Mouse (Mus musculus) right cerebral cortex, adult 18-20 months (tissue): Measurements from ENCODE around the gene Atl1.

ENCODE experiments used
- DNase-seq: peaks from one replicate; pipeline ENCODE4 v3.0.0; 2022; ENCODE audit warnings: mixed read lengths

Atl1 gene

GRCm38 (mm10) chr12:69885170-69885923 is 7.1 kb upstream of the Atl1 start:
- no peak for DNase-seq

- no peak for DNase-seq
Observed at GRCm38 (mm10) chr12:69887776-69888175, 4.6 kb upstream of the Atl1 start.

- no peak for DNase-seq
Observed at GRCm38 (mm10) chr12:69888345-69888744, 4.1 kb upstream of the Atl1 start.

- no peak for DNase-seq
Observed at GRCm38 (mm10) chr12:69890051-69890450, 2.4 kb upstream of the Atl1 start.

- DNase-seq: no peak
Observed at GRCm38 (mm10) chr12:69890476-69890875, 1.9 kb upstream of the Atl1 start.

GRCm38 (mm10) chr12:69891721-69892120 is 693 bp upstream of the Atl1 start:
- DNase-seq: no peak

- no peak for DNase-seq
Observed at GRCm38 (mm10) chr12:69893927-69894326, 1.5 kb downstream of the Atl1 start.

- DNase-seq: no peak
Observed at GRCm38 (mm10) chr12:69895046-69895445, 2.6 kb downstream of the Atl1 start.

- no peak for DNase-seq
Observed at GRCm38 (mm10) chr12:69898119-69898518, 5.7 kb downstream of the Atl1 start.

- no peak for DNase-seq
Observed at GRCm38 (mm10) chr12:69904991-69905390, 12.6 kb downstream of the Atl1 start.

GRCm38 (mm10) chr12:69907667-69908510 is 15.5 kb downstream of the Atl1 start:
- DNase-seq: peak; percentile 86

- DNase-seq: peak; percentile 94
Observed at GRCm38 (mm10) chr12:69908511-69908900, 16.1 kb downstream of the Atl1 start.

- DNase-seq: no peak
Observed at GRCm38 (mm10) chr12:69911906-69912305, 19.5 kb downstream of the Atl1 start.

GRCm38 (mm10) chr12:69912737-69913136 is 20.3 kb downstream of the Atl1 start:
- no peak for DNase-seq

- no peak for DNase-seq
Observed at GRCm38 (mm10) chr12:69917870-69918269, 25.5 kb downstream of the Atl1 start.

GRCm38 (mm10) chr12:69922099-69922498 is 29.7 kb downstream of the Atl1 start:
- DNase-seq: no peak

- DNase-seq: no peak
Observed at GRCm38 (mm10) chr12:69923128-69923527, 30.7 kb downstream of the Atl1 start.

GRCm38 (mm10) chr12:69923603-69924002 is 31.2 kb downstream of the Atl1 start:
- no peak for DNase-seq

GRCm38 (mm10) chr12:69924012-69924411 is 31.6 kb downstream of the Atl1 start:
- DNase-seq: no peak

- no peak for DNase-seq
Observed at GRCm38 (mm10) chr12:69926716-69927115, 34.3 kb downstream of the Atl1 start.

GRCm38 (mm10) chr12:69937731-69938130 is 45.3 kb downstream of the Atl1 start:
- DNase-seq: no peak

GRCm38 (mm10) chr12:69939291-69939690 is 46.9 kb downstream of the Atl1 start:
- no peak for DNase-seq

GRCm38 (mm10) chr12:69941655-69942329 is 49.4 kb downstream of the Atl1 start:
- DNase-seq: no peak

- DNase-seq: no peak
Observed at GRCm38 (mm10) chr12:69945861-69946260, 53.4 kb downstream of the Atl1 start.
